Mouse (Mus musculus) T-helper 17 cell (primary cell): ENCODE results near the gene Dusp2.

Experiments used
- in situ Hi-C, 2 experiments: fragments of 300-600 bp; cut with MboI, MseI; formaldehyde crosslinking; loops; 1 replicate in 1 of 2; 2 replicates in 1 of 2; pipeline ENCODE4 v1.15.1; 2025; ENCODE audit warnings: high pct_unique_total_duplicates in 2 of 2

Gene Dusp2

DNA sequence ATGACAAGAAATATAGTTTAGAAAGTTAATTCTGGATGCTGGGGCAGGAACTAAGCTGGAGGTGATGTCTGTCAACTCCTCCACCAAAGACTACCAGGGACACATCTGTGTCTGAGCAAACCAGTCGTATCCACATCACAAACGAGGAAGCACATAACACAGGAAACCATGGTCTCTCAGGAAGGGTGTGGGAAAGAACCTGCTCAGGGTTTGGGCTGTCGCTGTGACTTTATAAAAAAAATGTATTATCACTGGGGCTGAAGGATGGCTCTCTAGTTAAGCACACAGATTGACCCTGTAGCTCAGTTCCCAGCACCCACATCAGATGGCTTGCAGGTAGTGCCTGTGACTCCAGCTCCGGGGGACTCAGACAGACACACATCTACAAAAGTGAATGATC lies 16.9 kb upstream of the Dusp2 start:
- in situ Hi-C loops = loop anchor here in 1 of 2 experiments (25.0 kb wide), 1 partner anchor 1868 kb away; the partner anchor contains the start of gene Slc20a1

DNA sequence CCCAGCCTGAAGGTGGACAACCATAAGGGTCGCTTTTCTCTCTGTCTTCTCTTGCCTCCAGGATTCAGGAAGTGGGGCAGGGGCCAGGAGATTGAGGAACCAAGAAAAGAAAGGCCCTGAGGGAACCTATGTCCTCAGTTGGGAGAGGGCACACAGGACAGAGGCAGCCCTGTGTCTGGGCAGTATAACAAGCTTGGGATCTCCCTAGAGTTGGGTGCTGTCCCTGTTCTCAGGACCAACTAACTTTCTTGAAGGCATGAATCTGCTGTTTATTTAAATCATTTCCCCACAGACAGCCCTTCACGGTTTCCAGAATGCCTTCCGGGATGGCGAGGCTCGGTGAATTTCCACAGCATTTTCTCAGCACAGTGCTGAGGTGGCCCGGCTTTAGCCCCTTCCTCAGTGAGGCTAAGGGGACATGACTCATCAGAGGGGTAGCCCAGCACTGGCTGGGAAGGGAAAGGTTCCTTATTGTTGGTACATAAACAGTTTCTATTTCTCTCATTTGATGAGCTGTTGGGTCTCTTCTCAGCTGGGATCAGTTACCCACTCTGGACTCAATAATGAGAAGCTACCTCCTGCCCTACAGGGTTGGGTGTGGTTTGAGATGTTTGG lies 13.2 kb upstream of the Dusp2 start:
- in situ Hi-C loops = loop anchor here (10.0 to 25.0 kb wide), 2 partner anchors 998 to 1865 kb away; partner anchors contain the start of gene Slc20a1 (in 1 of the 2)

DNA sequence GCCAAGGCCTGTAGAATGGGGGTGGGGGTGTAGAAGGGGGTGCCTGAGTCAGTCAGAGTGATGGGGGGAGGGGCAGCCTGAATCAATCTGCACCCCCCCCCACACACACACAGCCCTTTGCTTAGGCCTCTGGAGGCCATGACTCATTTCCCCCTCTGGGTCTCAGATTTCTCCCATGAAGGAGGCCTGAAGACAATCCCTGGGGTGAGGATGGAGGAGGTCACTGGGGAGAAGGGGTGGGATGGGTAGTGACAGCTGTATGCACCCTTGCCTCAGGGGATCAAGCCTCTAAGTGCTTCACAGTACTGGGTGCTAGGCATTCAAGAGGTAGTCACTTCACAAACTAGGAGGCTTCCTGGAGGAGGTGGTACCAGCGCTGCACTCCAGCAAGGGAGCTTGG lies 12.3 kb upstream of the Dusp2 start:
- in situ Hi-C loops = loop anchor here (10.0 to 25.0 kb wide), 2 partner anchors 999 to 1864 kb away; partner anchors contain the start of gene Slc20a1 (in 1 of the 2)

DNA sequence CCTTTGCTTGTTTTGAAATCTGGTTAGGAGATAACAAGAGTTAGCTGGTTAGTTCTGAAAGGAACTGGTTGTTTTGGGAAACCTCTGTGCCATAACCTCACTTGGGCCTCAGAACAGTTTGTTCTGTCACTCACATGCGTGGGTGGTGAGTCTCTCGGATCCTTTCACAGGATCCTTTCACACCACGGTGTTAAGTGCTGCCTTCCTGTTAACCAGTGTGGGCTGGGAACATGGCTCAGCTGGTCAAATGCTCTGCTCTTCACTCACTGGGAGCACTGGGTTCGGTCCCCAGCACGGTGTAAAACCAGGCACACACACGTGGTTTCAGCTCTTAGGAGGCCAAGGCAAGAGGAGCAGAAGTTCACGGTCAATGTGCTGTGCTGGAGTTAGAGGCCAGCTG lies 11.5 kb upstream of the Dusp2 start:
- in situ Hi-C loops = loop anchor here (10.0 to 25.0 kb wide), 2 partner anchors 1000 to 1863 kb away; partner anchors contain the start of gene Slc20a1 (in 1 of the 2)

DNA sequence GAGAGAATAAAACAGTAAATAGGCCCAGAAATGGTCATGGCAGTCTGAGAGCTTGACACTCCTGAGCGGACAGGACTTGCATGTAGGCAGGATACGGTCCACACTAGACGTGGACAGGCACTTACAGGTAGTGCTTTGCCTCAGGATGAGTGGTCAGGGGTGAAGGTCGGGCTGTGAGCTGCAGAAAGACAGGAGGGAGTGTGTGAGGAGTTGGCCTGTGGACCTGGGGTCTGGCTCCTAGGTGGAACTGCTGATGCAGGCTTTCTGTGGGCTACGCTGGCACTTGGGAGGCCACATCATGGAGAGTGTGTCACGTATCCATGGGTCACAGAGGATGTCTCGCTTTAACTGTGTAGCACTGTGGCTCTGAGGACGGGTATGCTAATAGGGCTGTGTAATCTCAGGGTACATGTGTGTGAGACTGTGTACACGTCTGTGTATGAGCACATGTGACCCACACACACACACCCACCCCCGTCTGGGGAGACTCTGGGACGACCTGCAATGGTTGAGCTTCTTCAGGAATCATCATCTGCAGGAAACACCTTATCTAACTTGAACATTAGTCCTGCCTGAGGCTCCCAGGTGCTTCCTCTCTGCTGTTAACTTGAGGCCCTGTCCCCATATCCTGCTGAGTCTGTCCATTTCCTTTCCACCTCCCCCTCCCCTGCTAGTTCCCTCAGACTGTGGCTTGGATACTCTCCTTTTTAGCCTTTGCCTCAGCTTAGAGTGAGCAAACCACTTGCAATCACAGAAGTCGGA lies 7.7 kb upstream of the Dusp2 start:
- in situ Hi-C loops = loop anchor here in 1 of 2 experiments (10.0 kb wide), 1 partner anchor 1003 kb away; no protein-coding TSS in a partner anchor

DNA sequence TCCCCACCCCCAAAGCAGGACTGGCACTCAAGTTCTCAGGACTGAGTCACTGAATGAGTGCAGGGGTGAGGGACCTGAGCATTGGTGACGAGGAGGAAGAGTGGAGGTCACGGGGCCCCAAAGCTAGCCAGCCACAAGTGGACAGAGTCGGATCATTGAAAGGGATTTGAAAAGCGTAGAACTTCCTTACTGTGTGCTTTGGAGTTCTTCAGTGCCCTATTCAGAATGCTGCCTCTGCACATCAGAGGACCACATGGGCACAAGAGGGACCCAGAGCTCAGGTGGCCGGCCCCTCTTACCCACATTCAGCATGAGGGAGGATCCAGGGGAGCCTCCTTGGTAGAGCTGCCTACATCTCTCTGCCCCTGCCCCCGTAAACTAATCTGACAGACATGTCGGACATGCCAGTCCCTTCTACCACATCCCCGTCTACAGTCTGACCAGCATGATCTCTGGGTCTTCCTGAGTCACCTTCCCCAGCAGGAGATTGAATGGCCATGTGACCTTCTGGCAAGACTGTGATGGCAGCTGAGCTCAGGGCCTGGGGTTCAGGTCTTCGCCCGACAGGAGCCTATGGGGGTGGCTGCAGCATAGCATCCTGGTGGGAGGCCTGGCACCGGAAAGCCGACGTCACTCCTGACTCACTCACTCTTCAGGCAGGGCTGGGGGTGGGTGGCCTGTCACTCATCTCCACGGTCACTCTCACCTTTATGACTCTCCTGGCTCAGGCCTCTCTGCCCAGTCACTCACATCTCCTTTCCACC lies 3.0 kb upstream of the Dusp2 start:
- in situ Hi-C loops = loop anchor here in 1 of 2 experiments (10.0 kb wide), 1 partner anchor 78 kb away; no protein-coding TSS in a partner anchor

DNA sequence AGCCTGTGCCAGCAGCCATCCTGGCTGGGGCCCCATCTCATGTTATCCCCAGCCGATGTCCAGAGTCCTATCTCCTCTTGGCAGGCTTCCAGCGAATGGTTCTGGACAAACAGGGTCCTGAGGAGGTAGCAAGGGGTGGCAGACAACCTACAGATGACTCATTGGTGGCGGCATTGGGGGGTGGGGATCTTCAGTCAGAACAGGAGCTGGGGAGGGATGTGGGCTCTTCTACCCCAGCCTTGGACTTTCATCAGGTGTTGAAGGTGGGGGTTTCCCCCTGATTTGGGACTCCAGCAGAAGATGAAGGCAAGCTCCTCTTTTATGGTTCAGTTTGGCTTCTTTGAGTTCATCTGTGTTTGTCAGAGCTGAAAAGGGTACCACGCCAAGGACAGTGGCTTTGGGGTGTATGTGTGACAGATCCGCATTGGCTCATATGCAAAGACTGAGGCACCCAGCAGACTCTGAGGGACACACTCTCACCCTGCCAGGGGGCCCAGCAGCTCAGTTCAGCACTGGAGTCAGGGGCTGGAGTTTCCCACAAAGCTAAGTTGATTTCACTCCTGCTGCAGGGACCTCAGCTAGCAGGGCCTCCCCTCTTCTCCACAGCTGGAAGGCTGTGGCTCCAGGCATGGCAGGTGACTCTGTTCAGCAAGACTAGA lies 1.9 kb upstream of the Dusp2 start:
- in situ Hi-C loops = loop anchor here in 1 of 2 experiments (10.0 kb wide), 1 partner anchor 79 kb away; no protein-coding TSS in a partner anchor

DNA sequence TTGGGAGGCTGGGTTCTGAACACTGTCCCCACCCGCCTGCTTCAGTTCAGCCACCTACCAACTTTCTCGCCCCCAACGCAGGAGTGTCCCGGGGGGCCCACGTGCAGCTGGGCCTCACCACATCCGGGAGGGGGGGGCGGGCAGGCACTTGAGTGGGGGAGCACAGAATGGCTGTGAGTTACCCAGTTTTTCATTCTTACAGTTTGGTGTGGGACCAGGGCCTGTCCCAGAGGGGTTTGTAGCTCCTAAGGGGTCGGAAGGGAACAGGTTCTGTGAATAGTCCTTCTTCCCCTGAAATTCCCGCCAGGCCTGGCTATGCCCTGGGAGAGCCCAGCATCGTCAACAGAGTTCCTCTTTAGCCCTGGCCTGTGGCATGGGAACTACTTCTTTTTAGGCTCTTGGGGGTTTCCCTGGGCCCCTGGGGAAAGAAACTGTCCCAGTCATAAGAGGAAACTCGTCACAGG lies 849 bp upstream of the Dusp2 start:
- in situ Hi-C loops = loop anchor here in 1 of 2 experiments (10.0 kb wide), 1 partner anchor 80 kb away; no protein-coding TSS in a partner anchor

DNA sequence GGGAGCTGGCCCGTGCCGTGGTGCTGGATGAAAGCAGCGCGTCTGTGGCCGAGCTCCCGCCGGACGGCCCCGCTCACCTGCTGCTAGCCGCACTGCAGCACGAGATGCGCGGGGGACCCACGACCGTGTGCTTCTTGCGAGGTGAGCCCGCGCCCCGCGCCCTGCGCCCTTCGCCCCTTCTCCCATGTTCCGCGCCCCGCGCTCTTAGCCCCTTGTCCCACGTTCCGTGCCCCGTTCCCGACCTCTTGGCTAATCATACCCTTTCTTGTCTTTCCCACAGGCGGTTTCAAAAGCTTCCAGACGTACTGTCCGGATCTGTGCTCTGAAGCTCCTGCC lies 506 bp downstream of the Dusp2 start:
- in situ Hi-C loops = loop anchor here in 1 of 2 experiments (10.0 kb wide), 1 partner anchor 82 kb away; no protein-coding TSS in a partner anchor

DNA sequence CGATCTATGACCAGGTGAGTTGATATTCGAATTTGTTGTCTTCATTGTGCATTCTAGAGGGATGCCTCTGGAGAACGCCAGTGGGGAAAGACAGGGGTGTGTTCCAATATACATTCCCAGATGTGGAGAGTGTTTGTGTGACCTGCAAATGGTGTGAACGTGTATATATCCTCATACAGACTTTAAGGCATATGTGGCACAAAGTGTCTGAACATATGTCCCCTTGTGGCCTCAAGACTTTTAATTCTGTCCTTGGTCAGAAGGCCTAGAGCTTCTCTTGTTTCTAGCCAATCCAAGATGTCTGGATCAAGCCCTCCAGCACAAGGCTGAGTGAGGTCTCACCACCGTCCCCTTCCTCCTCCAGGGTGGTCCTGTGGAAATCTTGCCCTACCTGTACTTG lies 926 bp downstream of the Dusp2 start:
- in situ Hi-C loops = loop anchor here in 1 of 2 experiments (10.0 kb wide), 1 partner anchor 82 kb away; no protein-coding TSS in a partner anchor

DNA sequence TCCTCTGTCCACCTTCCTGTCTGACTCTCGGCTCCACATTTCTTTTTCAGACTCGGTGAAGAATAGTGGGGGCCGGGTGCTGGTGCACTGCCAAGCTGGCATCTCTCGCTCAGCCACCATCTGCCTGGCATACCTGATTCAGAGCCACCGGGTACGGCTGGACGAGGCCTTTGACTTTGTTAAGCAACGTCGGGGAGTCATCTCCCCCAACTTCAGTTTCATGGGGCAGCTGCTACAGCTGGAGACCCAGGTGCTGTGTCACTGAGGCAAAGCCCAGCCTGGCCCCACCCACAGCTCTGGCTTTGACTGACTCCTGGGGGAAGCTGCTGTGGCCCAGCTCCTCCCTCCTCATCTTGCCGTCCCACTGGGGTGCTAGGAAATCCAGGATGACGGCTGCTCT lies 1.6 kb downstream of the Dusp2 start:
- in situ Hi-C loops = loop anchor here in 1 of 2 experiments (10.0 kb wide), 1 partner anchor 83 kb away; no protein-coding TSS in a partner anchor

DNA sequence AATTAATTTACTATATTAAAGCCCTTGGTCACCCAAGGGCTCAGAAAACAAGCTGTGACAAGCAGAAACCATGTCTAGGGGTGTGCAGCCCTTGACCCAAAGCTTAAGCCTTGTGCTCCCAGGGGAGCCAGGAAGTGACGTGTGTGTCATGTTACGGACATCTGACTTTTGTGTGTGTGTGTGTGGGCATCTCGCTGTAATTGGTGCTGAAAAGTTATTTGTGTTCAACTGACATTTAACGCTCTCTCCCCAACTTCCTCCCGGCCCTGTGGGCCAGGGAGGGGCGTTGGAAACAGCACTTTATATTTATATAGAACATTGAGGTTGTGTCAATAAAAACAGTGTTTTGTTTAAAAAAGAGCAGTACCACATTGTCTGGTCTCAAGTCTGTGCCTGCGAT lies 2.1 kb downstream of the Dusp2 start:
- in situ Hi-C loops = loop anchor here in 1 of 2 experiments (10.0 kb wide), 1 partner anchor 83 kb away; no protein-coding TSS in a partner anchor

DNA sequence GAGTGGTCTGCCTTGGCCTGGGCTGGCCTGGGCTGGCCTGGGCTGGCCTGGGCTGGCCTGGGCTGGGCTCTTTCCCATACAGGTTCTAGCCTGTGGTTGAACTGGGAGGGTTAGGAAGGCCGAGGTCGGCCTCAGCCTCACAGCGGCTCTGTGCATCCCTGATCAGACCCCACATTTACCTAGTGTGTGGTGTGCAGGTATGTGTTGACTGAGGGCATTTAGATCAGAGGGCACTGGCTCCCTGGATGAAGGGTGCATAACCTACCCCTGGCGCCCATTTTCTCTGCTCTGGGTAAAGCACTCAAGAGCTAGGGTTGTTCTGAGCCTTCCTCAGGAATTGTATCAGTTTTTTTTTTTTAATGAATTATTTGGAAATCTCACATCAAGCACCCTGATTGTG lies 2.5 kb downstream of the Dusp2 start, which contains the start of gene Astl:
TSS of gene Astl (plus strand) at position 224 of the 400 bp plus-strand sequence.
- in situ Hi-C loops = loop anchor here in 1 of 2 experiments (10.0 kb wide), 1 partner anchor 84 kb away; no protein-coding TSS in a partner anchor

DNA sequence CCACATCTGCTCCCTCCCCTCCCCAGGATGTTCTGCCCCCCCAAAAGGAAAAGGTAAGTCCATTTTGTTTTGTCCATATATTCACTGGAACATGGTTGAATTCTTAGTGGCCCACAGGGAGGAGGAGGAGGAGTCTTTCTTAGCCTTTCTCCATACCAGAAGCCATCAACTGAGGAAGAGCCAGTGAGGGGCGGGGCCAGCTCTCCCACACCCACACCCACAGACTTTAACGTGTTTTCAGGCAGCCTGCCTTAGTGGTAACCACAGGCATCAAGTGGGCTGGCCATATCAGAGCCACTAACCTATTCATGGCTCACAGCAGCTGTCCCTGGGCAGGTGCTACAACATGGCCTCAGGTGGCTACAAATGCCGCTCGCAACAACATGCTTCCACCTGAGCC lies 2.9 kb downstream of the Dusp2 start:
- in situ Hi-C loops = loop anchor here in 1 of 2 experiments (10.0 kb wide), 1 partner anchor 84 kb away; no protein-coding TSS in a partner anchor

DNA sequence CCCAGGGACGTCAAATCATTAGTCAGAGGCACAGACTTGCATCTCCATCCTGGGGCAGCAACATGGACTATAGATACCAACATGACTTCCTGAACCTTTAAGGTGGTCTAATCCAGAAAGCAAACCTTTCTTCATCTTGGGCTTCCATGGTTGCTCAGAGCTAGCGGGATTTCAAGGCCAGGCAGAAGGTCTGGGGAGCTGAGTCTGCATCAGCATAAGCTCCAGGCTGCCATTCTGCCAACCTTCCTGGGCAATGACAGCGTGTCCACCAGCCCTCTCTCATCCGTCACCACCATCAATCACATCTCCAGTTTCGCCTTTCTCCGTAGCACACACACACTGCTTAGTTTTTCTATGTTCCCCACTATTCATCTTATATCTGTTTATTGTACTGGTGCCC lies 3.3 kb downstream of the Dusp2 start:
- in situ Hi-C loops = loop anchor here in 1 of 2 experiments (10.0 kb wide), 1 partner anchor 84 kb away; no protein-coding TSS in a partner anchor

DNA sequence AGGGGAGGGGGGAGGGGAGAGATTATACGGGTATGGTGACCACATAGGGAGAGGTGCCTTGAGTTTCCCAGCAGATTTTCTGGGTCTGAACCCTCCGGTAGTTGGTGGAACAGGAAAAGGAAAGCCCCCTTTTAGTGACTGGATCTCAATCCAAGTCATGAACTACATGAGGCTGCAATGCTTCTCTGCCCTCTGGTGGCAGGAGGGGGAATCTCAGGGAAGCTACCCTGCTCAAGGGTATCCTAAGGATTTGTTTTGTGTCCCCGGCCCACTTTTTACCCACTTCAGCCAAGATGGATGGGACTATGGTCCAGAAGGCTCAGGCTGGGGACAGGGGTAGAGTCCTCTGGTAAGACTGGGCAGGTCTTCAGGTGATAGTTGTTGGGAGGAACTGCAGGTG lies 5.2 kb downstream of the Dusp2 start:
- in situ Hi-C loops = loop anchor here (5.0 kb wide), 1 partner anchor 34 kb away; no protein-coding TSS in a partner anchor

DNA sequence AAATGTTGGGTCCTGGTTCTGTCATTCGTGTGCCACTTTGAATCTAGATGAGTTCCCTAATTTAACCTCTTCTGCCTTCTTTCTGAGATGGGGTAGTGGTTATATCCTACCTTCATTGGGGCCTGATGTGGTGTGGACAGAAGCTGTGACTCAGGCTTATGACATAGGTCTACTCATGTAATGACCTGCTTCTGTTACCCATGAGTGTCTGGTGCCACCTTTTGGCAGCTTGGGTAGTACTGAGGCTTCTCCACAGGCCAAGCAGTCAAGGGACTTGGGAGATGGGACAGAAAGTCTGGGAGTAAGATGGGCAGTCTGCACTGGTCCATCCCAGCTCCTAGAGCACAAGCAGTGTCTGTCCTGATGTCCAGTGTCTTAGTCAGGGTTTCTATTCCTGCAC lies 10.4 kb downstream of the Dusp2 start:
- in situ Hi-C loops = no loop called here

DNA sequence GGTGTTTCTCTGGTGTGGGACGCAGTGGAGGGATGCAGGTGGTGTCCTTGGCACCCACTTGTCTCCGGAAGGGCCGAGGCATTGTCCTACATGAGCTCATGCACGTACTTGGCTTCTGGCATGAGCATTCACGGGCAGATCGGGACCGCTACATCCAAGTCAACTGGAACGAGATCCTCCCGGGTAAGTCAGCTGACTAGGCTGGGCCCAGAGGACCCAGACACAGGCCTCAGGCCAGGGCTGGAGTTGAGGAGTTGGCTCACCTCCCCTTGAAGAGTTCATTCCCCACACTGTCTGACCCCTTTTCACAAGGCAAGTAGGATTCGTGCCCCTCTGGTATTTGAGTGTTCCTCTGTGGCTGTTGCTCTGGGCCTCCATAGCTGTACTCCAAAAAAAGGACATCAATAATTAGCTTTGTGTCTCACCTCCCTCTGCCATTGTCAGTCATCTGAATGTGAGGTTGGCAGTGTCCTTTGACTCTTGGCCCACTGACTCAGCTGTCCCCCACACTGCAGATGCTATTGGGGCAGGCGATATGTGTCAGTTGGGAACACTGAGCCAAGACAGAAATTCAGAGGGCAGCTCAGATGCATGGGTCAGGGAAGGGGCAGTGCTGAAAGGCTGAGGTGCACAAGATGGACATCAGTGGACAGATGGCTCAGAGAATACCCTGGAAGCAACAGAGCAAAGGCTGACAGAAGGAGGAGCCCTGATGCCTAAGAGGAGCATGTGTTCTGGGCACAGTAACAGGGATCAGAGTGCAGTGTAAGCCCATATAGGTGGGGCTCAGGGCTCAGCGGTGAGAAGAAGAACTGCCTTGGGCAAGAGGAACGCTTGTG lies 11.4 kb downstream of the Dusp2 start:
- in situ Hi-C loops = no loop called here

DNA sequence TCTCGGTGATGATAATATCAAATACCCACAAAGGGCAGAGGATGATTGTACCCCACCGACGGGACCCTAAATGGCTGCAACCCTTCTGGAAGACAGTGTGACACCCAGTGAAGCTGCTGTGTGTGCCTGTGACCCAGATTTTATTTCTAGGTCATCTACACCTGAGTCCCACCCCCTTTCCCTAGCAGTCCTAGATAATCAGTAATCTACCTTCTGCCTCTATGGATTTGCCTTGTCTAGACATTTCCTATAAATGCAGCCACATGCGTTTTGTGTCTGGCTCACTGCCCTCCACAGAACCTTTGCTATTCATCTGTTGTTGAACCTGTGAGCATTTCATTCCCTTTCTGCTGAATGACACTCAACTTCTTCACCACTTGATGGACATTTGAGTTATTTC lies 17.9 kb downstream of the Dusp2 start:
- in situ Hi-C loops = no loop called here
